Mouse (Mus musculus) myocyte (in vitro differentiated cells): ENCODE measurements around the gene Vmn2r56.

ENCODE experiments used
- CEBPB ChIP-seq: IDR thresholded peaks from 2 replicates; pipeline ENCODE4 v1.6.1; 2011; ENCODE audit warnings: mild to moderate bottlenecking, moderate library complexity; ENCODE audit not compliant: poor library complexity, insufficient read depth, severe bottlenecking
- E2F4 ChIP-seq: IDR thresholded peaks from one replicate; pipeline ENCODE4 v1.6.1; 2011; ENCODE audit warnings: mild to moderate bottlenecking, control low read depth, moderate library complexity; ENCODE audit not compliant: insufficient read depth
- MAX ChIP-seq: IDR thresholded peaks from one replicate; pipeline ENCODE4 v1.6.1; 2011; ENCODE audit warnings: low read depth, mild to moderate bottlenecking, control low read depth
- MYOD1 ChIP-seq, 3 experiments: IDR thresholded peaks; one replicate each; pipeline ENCODE4 v1.6.1; 2011; ENCODE audit warnings: control low read depth in 2 of 3, low read depth in 2 of 3, mild to moderate bottlenecking in 2 of 3, moderate library complexity in 1 of 3; ENCODE audit not compliant: insufficient read length in 2 of 3, control insufficient read depth in 1 of 3
- MYOG ChIP-seq, 3 experiments: IDR thresholded peaks; one replicate each; pipeline ENCODE4 v1.6.1; 2011; ENCODE audit warnings: control low read depth in 2 of 3, low read depth in 2 of 3, mild to moderate bottlenecking in 2 of 3; ENCODE audit not compliant: insufficient read length in 2 of 3, control insufficient read depth in 1 of 3, insufficient read depth in 1 of 3
- POLR2A ChIP-seq: IDR thresholded peaks from one replicate; pipeline ENCODE4 v1.6.1; 2011; ENCODE audit warnings: low read depth, mild to moderate bottlenecking, control low read depth, moderate library complexity; ENCODE audit not compliant: insufficient read length
- POLR2AphosphoS2 ChIP-seq: IDR thresholded peaks from one replicate; pipeline ENCODE4 v1.6.1; 2011; ENCODE audit warnings: low read depth, control low read depth; ENCODE audit not compliant: insufficient read length
- SRF ChIP-seq: IDR thresholded peaks from one replicate; pipeline ENCODE4 v1.6.1; 2011; ENCODE audit warnings: low read depth; ENCODE audit not compliant: control insufficient read depth, insufficient read length
- TCF12 ChIP-seq: IDR thresholded peaks from one replicate; pipeline ENCODE4 v1.6.1; 2011; ENCODE audit warnings: mild to moderate bottlenecking, control low read depth; ENCODE audit not compliant: poor library complexity, insufficient read depth, severe bottlenecking
- USF1 ChIP-seq: IDR thresholded peaks from one replicate; pipeline ENCODE4 v1.6.1; 2011; ENCODE audit warnings: low read depth, mild to moderate bottlenecking, control low read depth, moderate library complexity

DNA sequence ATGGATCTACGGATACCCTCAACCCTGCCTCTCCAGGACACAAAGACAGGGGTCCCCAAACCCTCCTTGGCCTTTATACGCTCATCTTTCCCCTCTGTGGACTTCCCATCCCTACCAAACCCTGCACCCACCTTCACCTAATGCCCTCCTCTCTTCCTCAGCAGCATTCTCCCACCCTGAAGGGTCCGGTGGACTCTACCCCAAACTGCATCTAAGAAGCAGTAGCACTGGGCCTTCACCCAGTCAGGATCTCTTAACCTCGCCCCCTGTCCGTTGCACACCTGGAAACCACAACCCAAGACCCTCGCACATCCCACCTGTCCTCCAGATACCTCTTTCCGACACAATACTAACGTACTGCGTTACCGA lies 45.0 kb upstream of the Vmn2r56 start:
- TF ChIP-seq CEBPB (no peak), POLR2A (no peak), TCF12 (no peak), POLR2AphosphoS2 (no peak), USF1 (no peak), MAX (no peak), MYOG (IDR thresholded peaks at IDR 0.05; ENCODE audit: control insufficient read depth in 1 of 3, insufficient read depth in 1 of 3, insufficient read length in 2 of 3, low read depth in 2 of 3) (no peak), SRF (no peak), MYOD1 (IDR thresholded peaks at IDR 0.05; ENCODE audit: control insufficient read depth in 1 of 3, insufficient read length in 2 of 3, low read depth in 2 of 3) (no peak), E2F4 (no peak)
